Mouse (Mus musculus): Measurements from ENCODE around the gene Usp18.

GRCm38 (mm10) chr6:121272075-121272800 is 26.5 kb downstream of the Usp18 start:
- TF ChIP-seq EP300 (IDR thresholded peaks at IDR 0.05) (peak; percentile 15; the same call in 1 of the 2 replicates), CTCF (IDR thresholded peaks at IDR 0.05) (peak; percentile 89)
